Mouse (Mus musculus): ENCODE results near the gene Polr2c. TPM values are rescaled to one million over a fixed set of nuclear protein-coding genes. Genes with fewer than 3 reads are reported as not detected.
"Not testable (repeated sequence)": the region's sequence is repeated elsewhere in the genome, so short reads cannot be mapped to it uniquely, and the experiment has no call there.

Polr2c gene
- polyA plus RNA-seq, 1 experiment = 21.3 TPM

GRCm38 (mm10) chr8:94820553-94820952, 36.7 kb upstream of the Polr2c start:
- no peak overlapping the region for H3K4me3 ChIP-seq (replicated peaks)
- H3K4me1 ChIP-seq = peaks cover 26% of the 10 kb centered on the region
- no peaks in the 10 kb centered on the region for H3K9me3 ChIP-seq
- H3K36me3 ChIP-seq (replicated peaks; ENCODE audit: low read length) = peaks cover 82% of the 10 kb centered on the region
- TF ChIP-seq FLI1 (IDR thresholded peaks at IDR 0.05; ENCODE audit: low read length) (no peak), GATA1 (IDR thresholded peaks at IDR 0.05; ENCODE audit: borderline replicate concordance, low read length) (no peak)
- no peaks in the 10 kb centered on the region for H3K27me3 ChIP-seq (replicated peaks)

GRCm38 (mm10) chr8:94821381-94821780, 35.9 kb upstream of the Polr2c start:
- peaks cover 26% of the 10 kb centered on the region for H3K4me1 ChIP-seq
- H3K36me3 ChIP-seq (replicated peaks; ENCODE audit: low read length) = peaks cover 91% of the 10 kb centered on the region
- H3K27me3 ChIP-seq (replicated peaks) = no peaks in the 10 kb centered on the region
- no peaks in the 10 kb centered on the region for H3K9me3 ChIP-seq
- H3K4me3 ChIP-seq (replicated peaks) = no peak overlapping the region
- TF ChIP-seq FLI1 (IDR thresholded peaks at IDR 0.05; ENCODE audit: low read length) (no peak), GATA1 (IDR thresholded peaks at IDR 0.05; ENCODE audit: borderline replicate concordance, low read length) (no peak)

GRCm38 (mm10) chr8:94822637-94823560, 34.4 kb upstream of the Polr2c start:
- Histone ChIP-seq H3K9me3 (no peaks in the 10 kb centered on the region), H3K4me3 (replicated peaks) (no peak overlapping the region), H3K27me3 (replicated peaks) (no peaks in the 10 kb centered on the region), H3K4me1 (peaks cover 26% of the 10 kb centered on the region), H3K36me3 (replicated peaks; ENCODE audit: low read length) (peaks cover 96% of the 10 kb centered on the region)
- TF ChIP-seq GATA1 (IDR thresholded peaks at IDR 0.05; ENCODE audit: borderline replicate concordance, low read length) (no peak), FLI1 (IDR thresholded peaks at IDR 0.05; ENCODE audit: low read length) (no peak)

GRCm38 (mm10) chr8:94825170-94825569, 32.1 kb upstream of the Polr2c start:
- H3K4me3 ChIP-seq (replicated peaks) = no peak overlapping the region
- TF ChIP-seq FLI1 (IDR thresholded peaks at IDR 0.05; ENCODE audit: low read length) = no peak
- TF ChIP-seq GATA1 (IDR thresholded peaks at IDR 0.05; ENCODE audit: borderline replicate concordance, low read length) = no peak
- no peaks in the 10 kb centered on the region for H3K27me3 ChIP-seq (replicated peaks)
- H3K9me3 ChIP-seq = no peaks in the 10 kb centered on the region
- peaks cover 16% of the 10 kb centered on the region for H3K4me1 ChIP-seq
- peaks cover 95% of the 10 kb centered on the region for H3K36me3 ChIP-seq (replicated peaks; ENCODE audit: low read length)

- peaks cover 16% of the 10 kb centered on the region for H3K4me1 ChIP-seq
- no peak for TF ChIP-seq GATA1 (IDR thresholded peaks at IDR 0.05; ENCODE audit: borderline replicate concordance, low read length)
- TF ChIP-seq FLI1 (IDR thresholded peaks at IDR 0.05; ENCODE audit: low read length) = no peak
- H3K4me3 ChIP-seq (replicated peaks) = no peak overlapping the region
- no peaks in the 10 kb centered on the region for H3K9me3 ChIP-seq
- no peaks in the 10 kb centered on the region for H3K27me3 ChIP-seq (replicated peaks)
- H3K36me3 ChIP-seq (replicated peaks; ENCODE audit: low read length) = peaks cover 95% of the 10 kb centered on the region
These were observed 31.0 kb upstream of the Polr2c start for GRCm38 (mm10) chr8:94826210-94826609.

GRCm38 (mm10) chr8:94828284-94828683, 29.0 kb upstream of the Polr2c start:
- Histone ChIP-seq H3K27me3 (replicated peaks) (no peaks in the 10 kb centered on the region), H3K4me3 (replicated peaks) (no peak overlapping the region), H3K4me1 (peaks cover 19% of the 10 kb centered on the region), H3K9me3 (no peaks in the 10 kb centered on the region), H3K36me3 (replicated peaks; ENCODE audit: low read length) (peaks cover 94% of the 10 kb centered on the region)
- TF ChIP-seq FLI1 (IDR thresholded peaks at IDR 0.05; ENCODE audit: low read length) (no peak), GATA1 (IDR thresholded peaks at IDR 0.05; ENCODE audit: borderline replicate concordance, low read length) (no peak)

GRCm38 (mm10) chr8:94833901-94834405, 23.3 kb upstream of the Polr2c start:
- not testable (repeated sequence) for H3K9me3 ChIP-seq; H3K27me3 ChIP-seq (replicated peaks); H3K4me3 ChIP-seq (replicated peaks)
- Histone ChIP-seq H3K36me3 (replicated peaks; ENCODE audit: low read length) (peaks cover 42% of the 10 kb centered on the region), H3K4me1 (peaks cover 26% of the 10 kb centered on the region)

GRCm38 (mm10) chr8:94835751-94836150, 21.5 kb upstream of the Polr2c start:
- peaks cover 27% of the 10 kb centered on the region for H3K36me3 ChIP-seq (replicated peaks; ENCODE audit: low read length)
- H3K9me3 ChIP-seq; H3K27me3 ChIP-seq (replicated peaks); H3K4me3 ChIP-seq (replicated peaks): not testable (repeated sequence)
- peaks cover 33% of the 10 kb centered on the region for H3K4me1 ChIP-seq

- Histone ChIP-seq H3K4me3 (replicated peaks) (peak overlapping the region; percentile 98), H3K9me3 (no peaks in the 10 kb centered on the region), H3K4me1 (peaks cover 31% of the 10 kb centered on the region), H3K27me3 (replicated peaks) (no peaks in the 10 kb centered on the region), H3K36me3 (replicated peaks; ENCODE audit: low read length) (peaks cover 21% of the 10 kb centered on the region)
- TF ChIP-seq FLI1 (IDR thresholded peaks at IDR 0.05; ENCODE audit: low read length) = no peak
These were observed 20.6 kb upstream of the Polr2c start for GRCm38 (mm10) chr8:94836456-94837240.
